Mouse (Mus musculus) thymus, postnatal 14 days (tissue): ENCODE measurements around the gene Bbox1.

Experiments used
- DNase-seq: peaks from one replicate; pipeline ENCODE4 v3.0.0; 2021

The Bbox1 gene

DNA sequence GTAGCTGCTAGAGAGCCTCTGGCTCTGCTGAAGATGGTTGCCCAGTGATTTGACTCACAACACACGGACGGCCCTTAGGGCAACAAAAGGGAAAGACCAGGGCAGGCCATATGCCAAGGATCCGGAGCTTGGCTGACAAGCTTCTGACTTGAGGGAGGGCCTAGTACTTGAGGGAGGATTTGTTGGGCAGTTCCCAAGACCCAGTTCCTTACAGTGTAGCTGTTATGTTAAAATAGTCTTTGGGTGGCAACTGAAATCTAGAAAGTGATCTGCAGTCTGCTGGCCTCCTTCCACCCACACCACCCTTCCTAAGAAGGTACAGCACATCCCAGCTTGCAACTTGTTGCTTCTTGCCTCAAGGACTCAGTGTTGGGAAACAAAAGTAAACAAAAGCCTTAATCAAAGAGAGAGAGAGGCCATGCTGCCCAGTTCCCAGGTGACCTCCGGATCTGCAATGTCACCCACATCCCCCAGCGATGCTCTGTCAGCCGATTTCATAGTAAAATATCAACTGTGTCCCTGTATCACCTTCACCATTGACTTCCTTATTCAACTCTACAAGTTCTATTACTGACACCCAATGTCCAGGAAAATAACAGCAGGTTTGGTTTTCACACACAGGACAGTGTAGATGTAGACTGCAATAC, at the start of gene Bbox1:
TSS of gene Bbox1 (minus strand) at position 52 of the 647 bp plus-strand sequence.
- DNase-seq = no peak

DNA sequence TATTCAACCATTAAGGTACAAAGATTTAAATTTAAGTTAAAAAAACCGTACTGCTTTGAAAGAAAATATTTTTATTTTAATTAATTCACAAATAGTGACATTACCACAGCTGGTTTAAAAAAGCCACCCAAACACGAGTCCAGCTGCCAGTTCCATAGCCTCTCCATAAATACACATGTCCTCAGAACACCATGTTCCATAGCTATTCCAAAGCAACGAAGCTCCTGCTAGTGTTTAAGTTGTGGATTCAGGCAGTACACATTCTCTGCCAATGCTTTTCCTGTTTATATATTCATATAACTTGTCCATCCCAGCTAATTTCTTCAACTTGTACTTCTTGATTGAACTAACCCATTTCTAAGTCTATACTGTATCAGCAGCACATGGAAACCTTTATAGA, 49.5 kb upstream of the Bbox1 start:
- no peak for DNase-seq

DNA sequence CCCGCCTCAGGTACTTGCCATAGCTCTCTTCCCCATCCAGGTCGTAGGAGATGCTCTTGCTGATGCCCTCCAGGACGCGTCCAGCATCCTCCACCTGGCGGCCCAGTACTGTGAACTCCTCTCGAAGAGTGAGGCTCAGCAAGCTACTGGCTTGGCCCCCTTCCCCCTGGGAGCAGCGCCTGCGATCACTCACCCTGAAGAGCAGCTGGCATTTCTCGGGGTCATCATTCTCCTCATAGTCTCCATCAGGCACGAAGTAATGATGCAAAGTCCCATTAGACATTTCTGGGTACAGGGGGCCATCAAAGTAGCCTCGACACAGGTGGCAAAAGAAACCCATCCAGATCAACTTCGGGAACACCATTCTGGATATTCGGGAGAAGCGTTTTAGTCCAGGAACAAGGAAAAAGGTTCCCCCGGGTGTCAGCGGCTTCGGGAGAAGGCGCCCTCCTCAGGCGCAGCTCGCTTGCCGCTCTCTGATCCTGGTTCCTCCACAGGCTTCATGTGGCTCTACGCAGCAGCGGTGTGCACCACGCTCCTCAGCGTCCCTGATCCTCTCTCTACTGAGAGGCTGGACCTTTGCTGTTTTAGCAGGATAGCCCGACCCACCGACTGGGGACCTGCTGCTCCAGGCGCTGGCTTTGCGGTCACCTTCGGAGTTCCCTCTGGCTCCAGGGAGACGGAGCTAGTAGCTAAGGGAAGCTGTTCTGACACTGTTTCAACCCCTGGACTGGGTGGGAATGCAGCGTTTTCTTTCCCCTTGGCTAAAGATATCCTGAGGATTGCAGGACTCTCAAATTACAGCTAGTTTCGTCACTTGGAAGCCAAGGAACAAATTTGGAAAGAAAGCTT, 48.3 kb upstream of the Bbox1 start, which contains the start of gene Fibin:
TSS of gene Fibin (minus strand) at position 752 of the 852 bp plus-strand sequence.
- no peak for DNase-seq

DNA sequence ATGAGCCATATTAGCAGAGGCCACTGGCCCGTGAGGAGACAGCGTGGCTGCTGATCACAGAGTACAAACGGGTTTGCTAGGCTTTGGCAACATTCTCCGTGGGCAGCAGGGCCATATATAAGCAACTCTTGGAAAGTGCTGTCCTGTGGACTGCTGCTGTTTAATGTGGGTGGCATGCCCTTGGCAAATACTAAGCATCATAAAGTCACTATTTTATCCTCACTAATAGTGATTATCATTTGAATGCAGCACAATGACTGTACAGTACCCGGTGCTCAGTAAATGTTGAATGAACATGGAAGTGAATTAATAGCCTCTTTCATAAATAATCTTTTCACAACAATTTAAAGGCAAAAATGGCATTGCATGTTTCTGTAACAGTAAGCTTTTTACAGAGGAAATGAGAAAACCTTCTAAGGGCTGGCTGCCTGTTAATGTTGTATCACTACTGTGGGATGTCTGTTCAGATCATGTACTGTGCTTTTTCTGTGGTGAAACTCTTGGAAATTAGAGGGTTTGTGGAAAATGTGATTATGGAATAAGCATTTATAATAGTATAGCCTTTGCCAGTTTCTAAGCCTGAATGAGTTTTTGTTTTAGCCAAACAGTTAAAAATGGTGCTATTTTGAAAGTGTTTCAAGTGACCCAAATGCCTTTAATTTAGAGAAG, 39.1 kb upstream of the Bbox1 start:
- no peak for DNase-seq

DNA sequence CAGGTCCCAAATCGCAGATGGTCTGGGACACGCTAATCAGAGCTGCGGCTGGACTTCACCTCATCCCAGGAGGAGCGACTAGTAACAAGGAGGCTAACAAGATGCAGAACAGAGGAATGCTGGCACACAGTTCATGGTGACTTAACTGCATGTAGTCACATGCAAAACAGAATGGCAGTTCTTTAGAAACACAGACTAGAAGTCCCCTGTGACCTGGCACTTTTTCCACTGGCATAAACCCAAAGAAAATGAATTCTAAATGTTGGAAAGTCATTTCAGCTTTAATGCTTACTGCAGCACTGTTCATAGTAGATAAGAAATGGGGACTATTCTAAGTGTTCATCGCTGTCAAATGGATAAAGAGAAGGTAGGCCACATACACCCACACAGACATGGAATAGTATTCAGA, 37.5 kb upstream of the Bbox1 start:
- DNase-seq = no peak

DNA sequence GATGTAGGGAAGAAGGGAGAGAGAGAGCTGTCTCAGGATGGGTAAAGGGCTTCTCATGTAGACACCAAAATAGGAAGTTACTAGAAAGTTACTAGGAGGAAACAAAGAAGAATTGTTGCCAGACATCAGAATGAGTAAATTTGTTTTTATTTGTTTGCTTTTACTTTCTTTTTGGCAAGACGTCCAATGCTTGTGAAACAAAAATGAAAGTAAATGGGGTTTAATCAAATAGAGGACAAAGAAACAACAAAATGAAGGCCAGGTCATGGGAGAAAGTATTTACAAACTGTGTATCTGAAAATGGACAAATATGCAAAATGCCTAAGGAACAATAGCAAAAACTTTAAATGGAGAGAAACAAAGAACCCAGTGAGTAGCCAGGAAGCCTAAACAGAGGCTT, 37.0 kb upstream of the Bbox1 start:
- no peak for DNase-seq

DNA sequence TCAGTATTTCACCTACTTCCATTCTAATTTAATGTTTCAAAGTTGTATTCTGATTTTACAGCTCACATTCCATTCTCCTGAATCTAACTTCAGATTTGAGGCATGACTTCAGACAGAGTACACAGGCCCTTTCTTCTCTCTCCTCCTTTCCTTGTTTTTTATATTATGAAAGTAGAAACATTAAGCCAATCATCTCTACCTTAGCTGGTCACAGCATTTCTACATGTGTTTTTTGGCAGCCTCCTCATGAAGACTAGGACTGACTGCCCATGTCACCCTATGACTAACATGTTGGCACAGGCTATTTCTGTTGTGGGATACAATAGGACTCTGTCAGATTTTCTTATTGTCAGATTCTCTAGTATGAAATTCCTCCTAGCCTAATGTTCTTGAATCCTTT, 14.6 kb upstream of the Bbox1 start:
- DNase-seq = no peak

DNA sequence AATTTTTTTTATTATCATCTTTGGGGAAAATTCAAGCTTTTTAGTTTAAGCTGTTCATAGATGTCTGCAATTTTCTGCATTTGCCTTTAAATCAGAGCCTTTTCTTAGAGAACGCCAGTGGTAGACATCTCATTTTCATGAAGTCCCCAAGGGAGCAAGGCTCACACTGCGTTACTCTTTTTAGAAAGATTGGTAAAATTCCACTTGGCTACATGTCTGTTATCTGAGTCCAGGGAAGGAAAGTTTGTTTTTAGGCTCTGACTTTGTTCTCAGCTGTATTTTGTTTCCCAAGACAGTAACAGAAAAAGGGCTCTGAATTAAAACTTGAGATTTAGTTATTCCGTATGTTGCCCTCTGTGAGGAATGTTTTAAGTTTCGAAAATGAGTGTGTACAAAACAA, 5.6 kb upstream of the Bbox1 start:
- no peak for DNase-seq

DNA sequence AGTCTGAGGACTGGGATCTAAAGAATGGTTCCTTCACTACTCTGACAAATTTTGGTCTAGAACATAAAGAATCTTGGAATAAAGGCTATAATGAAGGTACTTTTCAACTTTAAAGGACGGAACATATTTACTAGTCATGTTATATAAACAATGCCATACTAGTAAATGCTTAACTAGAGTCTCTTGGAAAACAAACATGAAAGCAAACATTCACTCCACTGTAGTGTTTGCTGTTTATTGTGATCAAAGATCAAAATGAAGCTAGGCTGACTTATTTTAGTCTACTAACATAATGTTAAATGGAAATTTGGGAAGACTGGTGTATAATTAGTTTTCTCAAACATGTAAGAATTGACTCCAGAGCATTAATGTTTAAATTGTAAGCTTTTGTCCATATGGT, 4.9 kb upstream of the Bbox1 start:
- no peak for DNase-seq

DNA sequence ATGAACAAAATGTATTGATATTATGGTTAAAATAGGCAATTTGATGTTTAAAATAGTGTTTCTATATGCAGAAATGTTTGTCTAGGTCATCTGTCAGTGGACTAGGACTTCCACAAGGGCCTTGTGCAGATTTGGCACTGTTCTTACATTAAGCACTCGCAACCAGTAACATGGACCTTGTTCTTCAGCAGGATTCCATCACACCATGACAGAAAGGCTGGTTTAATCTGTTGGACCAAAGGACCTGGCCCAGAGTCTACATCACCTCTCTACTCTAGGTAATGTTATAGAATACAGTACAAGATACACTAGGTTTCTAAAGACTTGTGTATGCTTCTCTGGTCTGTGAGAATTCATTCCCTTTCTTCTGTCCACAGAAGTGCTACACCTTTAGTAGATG, 4.4 kb upstream of the Bbox1 start:
- DNase-seq = no peak

DNA sequence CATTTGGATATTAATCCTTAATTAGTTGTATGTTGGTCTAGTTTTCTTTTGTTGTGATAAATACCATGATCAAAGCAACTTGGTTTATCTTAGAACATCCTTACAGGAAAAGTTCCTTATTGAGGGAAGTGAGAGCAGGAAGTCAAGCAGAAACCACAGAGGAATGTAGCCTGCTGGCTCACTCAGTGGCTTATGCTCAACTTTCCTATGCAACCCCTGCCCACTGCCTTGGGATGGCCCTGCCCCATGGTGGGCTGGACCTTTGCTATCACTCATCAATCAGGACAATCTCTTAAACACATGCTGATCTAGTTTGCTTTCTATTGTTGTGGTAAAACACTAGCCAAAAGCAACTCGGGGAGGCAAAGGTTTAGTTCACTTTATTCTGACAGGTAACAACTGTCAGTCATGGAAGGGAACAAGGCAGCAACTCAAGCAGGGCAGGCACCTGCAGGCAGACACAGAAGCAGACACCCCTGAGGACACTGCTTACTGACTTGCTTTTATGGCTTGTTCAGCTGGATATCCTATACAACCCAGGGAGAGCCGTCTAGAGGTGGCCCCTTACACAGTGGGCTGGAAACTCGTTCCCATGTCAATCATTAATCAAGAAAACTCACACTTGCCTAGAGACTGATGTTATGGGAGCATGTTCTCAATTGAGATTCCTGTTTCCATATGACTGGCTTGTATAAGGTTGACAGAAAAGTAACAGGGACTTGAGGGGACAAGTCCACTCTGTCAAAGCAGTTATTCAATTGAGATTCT, 1.9 kb upstream of the Bbox1 start:
- no peak for DNase-seq

DNA sequence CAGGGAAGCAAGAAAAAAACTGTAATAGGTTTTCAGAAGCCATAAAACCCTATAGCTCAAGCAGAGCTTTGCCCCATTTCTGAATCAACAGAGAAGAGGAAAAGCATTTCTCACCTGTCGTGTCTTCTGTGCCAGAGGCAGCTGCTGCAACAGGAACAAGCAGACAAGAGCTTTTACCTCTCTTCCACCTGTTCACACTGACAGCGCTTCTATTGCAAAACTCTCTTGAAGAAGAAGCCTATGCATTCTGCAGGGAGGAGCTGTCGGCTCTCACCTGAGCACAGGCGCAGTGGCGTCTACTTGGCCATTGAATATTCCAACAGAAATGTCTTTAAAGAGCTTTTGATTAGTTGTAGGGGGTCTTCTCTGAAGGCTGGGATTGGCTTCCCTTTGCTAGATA, 286 bp downstream of the Bbox1 start:
- DNase-seq = no peak

DNA sequence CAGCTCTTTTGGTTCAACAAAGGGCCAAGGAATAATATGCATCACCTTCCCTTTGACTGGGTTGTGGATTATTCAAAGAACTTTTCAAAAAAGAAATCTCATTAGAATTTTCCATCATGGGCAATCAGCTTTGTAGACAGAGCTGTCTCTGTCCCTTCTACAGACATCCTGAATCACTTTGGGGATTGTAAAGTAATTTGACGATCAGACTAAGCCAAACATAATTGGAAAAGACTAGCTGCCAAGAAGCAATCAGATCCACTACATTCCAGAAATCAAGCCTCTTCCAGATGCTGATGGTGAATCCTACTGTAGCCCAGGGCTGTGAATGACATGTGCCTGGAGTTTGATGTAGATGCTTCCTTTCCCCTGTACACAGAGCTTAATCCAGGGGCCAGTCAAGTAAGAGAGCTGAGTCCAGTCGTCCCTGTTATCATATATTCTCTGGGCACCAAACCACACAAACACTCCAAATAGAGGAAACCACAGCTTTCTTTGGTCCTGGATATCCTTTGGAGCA, 995 bp downstream of the Bbox1 start:
- DNase-seq = no peak

DNA sequence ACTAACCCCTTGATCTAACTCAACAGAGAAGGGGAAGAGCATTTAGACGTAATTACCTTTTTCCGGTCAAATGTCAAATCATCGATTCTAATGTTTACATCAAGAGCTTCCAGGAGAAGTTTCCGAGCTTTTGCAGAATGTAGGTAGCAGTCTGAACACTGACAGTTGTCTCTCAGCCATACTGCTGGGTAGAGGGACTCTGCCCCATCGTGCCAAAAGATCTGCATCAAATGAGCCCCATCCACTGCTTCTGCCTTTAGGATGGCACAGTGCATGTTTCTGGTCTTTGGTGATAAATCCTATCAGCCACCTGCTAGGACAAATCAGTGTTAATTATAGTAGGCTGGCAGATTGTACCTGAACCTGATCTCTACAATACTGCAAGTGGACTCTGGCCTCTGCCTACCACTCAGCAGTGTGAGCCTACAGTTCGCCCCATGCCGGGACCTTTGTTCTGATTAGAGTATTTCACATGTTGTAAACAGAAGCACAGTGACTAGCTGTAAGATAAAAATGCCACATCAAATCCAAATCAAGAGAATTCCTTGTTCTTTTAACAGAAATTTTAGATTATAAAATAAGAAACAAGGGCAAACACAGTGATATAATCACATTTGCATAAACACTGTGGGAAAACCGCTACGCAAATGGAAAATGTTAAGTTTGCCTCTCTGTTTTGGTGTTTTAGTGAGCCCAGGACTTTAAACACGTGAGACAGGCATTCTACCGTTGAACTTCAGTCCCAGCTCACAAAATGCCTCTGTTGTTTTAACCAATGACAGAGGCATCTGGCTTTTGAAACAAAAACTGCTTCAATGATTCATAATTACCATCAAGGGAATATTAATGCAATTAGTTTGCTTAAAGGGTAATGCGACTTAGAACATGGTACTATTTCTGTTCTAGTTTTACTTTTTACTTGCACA, 8.7 kb downstream of the Bbox1 start:
- DNase-seq = no peak

DNA sequence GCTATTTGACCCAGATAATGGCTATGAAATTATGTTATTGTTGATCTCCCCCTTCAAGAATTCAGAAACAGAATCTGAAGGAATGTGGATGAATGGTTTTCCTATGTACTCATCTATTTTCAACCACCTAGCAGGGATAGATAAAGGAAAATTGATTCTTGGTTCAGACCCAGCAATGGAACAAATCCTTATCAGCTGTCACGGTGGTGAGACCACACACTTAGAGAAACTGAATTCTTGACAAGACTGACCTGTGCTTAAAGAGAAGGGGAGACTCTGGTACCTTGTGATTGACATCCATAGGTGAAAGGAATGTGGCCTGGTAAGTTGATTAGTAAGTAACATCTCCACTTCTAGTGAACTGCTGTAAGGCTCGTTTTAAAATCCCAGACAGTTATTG, 12.1 kb downstream of the Bbox1 start:
- DNase-seq = no peak

DNA sequence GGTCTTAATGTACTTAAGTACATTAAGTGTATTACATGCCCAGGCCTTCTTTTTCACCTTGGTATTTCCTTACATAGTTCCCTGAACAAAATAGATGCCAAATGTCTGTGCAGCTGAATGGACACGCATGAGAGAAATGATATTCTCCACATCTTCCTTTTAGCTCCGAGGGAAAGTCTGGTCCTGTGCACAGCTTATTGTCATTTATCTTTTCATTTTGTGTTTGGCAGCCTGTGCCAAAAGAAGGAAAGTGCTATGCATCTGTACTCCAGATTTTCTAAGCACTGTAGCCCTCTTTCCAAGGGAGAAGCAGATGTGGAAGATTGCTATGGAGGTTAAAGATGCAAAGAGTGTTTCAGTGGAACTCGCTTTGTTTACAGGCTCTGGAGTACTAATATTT, 13.0 kb downstream of the Bbox1 start:
- no peak for DNase-seq

DNA sequence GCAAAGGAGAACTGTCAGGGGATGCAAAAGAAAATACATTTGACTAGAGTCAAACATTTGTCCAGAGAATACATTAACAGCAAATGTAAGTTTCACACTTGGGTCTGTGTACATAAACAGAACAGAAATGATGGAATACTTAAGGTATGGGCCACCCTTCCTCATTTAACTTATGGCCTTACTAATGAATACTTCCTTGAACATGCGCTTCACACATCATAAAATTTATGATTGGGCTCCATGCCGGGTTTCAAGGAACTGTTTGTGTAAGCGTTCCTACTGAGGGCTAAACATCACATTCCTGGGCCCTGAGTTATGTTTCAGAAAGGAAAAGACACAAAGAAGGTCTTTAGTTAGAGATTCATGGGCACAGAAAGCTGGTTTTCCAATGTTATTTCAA, 19.4 kb downstream of the Bbox1 start:
- DNase-seq = no peak

DNA sequence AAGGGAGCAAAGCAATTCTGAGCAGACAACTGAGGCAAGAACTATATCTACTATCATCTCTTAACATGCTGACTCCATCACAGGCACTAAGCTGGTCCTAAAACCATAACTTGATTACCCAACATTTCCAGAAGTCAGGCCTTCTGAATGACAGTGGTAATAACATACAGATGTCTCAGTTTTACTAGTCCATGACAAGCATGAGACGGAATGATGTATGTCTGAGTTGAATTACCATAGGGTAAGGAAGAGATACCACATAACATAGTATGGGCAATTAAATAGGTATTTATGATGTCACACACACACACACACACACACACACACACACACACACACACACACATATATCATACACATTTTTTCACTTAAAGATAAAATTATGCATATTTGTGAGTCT, 26.4 kb downstream of the Bbox1 start:
- no peak for DNase-seq

DNA sequence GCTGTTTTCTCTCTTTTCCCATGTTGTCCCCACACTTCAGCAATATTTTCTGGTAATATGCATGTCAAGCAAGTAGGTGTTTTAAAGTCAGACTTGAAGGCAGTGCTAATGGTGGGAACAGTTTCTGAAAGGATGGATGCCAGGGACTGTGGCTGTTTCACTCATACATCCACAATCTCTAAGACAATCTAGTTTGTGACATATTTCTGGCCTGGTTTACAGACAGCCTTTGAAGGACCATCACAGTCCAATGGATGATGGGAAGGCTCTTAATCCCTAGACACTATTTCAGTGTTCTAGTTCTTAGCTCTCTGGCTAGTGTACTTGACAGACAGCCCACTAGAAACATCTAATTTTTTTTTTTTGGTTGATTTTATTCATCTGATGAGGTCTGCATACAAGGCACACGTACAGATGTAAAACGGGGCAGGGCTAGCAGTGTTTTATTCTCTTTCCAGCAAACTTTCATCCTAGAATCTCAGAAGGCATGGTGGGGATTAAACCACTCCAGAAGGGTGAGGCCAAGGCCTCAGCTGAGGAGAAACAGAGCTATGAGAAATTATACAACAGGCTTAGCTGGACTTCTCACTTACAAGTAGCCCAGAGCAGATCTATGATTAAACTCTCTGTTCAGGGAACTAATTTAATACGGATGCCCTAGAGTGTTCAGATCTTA, 28.4 kb downstream of the Bbox1 start:
- DNase-seq = no peak

DNA sequence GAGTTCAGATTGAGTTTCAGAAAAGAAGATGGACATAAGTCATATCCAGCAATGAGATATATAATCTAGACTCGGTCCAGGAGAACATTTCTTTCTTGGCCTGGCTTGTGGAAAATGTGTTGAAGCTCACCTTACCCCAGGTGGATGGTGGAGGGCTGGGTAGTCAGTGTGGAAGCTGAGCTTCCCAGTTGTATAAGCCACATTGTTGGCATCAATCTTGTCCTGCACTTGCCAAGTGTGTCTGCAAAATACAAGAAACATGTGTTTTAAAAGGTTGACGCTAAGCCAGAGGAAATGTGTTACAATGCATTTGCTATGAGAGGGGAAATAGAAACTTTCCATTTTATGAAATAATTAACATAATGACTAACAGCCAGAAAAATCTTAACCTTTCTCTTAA, 38.9 kb downstream of the Bbox1 start:
- no peak for DNase-seq

DNA sequence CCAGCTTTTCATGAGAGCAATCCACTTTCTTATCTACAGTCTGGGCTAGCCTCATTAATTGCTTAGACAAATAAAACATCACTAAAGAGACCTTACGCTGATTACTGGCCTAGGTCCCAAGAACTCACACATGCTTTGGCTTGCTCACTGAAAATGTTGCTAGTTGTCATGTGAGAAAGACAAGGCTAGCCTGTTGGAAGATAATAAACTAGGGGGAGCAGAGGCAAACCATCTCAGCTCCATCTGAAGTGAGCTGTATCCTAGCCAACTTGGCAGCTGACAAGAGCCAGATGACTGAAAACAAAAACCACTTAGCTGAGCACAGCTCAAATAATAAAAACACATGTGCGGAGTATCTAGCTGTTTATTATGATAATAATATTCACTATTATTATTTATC, 40.2 kb downstream of the Bbox1 start:
- no peak for DNase-seq
